Mouse (Mus musculus): ENCODE results near the gene Cspg4.

Cspg4 gene

GRCm38 (mm10) chr9:56864216-56864729 lies 560 bp upstream of the Cspg4 start, which contains the start of gene Odf3l1:
Odf3l1 (minus strand) TSS chr9:56864679.
- no peak for DNase-seq (ENCODE audit: extremely low read depth, insufficient read length, low spot score)

- DNase-seq (ENCODE audit: extremely low read depth, insufficient read length, low spot score), result no peak
Observed at GRCm38 (mm10) chr9:56865673-56866400, 1.0 kb downstream of the Cspg4 start.

GRCm38 (mm10) chr9:56866430-56866829 lies 1.6 kb downstream of the Cspg4 start:
- DNase-seq (ENCODE audit: extremely low read depth, insufficient read length, low spot score), result no peak

- no peak for DNase-seq (ENCODE audit: extremely low read depth, insufficient read length, low spot score)
Observed at GRCm38 (mm10) chr9:56868292-56868691, 3.5 kb downstream of the Cspg4 start.

GRCm38 (mm10) chr9:56869552-56869951 lies 4.7 kb downstream of the Cspg4 start:
- DNase-seq (ENCODE audit: extremely low read depth, insufficient read length, low spot score), result no peak

GRCm38 (mm10) chr9:56870778-56871177 lies 5.9 kb downstream of the Cspg4 start:
- DNase-seq (ENCODE audit: extremely low read depth, insufficient read length, low spot score), result peak; percentile 51

GRCm38 (mm10) chr9:56871191-56871590 lies 6.4 kb downstream of the Cspg4 start:
- DNase-seq (ENCODE audit: extremely low read depth, insufficient read length, low spot score), result no peak

GRCm38 (mm10) chr9:56872105-56872903 lies 7.5 kb downstream of the Cspg4 start:
- DNase-seq (ENCODE audit: extremely low read depth, insufficient read length, low spot score), result no peak

GRCm38 (mm10) chr9:56873097-56873496 lies 8.3 kb downstream of the Cspg4 start:
- DNase-seq (ENCODE audit: extremely low read depth, insufficient read length, low spot score), result peak; percentile 68

GRCm38 (mm10) chr9:56876784-56877183 lies 12.0 kb downstream of the Cspg4 start:
- DNase-seq (ENCODE audit: extremely low read depth, insufficient read length, low spot score), result peak; percentile 82

GRCm38 (mm10) chr9:56877284-56877683 lies 12.5 kb downstream of the Cspg4 start:
- no peak for DNase-seq (ENCODE audit: extremely low read depth, insufficient read length, low spot score)

GRCm38 (mm10) chr9:56880790-56881189 lies 16.0 kb downstream of the Cspg4 start:
- no peak for DNase-seq (ENCODE audit: extremely low read depth, insufficient read length, low spot score)

- DNase-seq (ENCODE audit: extremely low read depth, insufficient read length, low spot score), result no peak
Observed at GRCm38 (mm10) chr9:56881539-56882082, 16.8 kb downstream of the Cspg4 start.

GRCm38 (mm10) chr9:56882283-56882682 lies 17.4 kb downstream of the Cspg4 start:
- no peak for DNase-seq (ENCODE audit: extremely low read depth, insufficient read length, low spot score)

GRCm38 (mm10) chr9:56882818-56883217 lies 18.0 kb downstream of the Cspg4 start:
- DNase-seq (ENCODE audit: extremely low read depth, insufficient read length, low spot score), result no peak

GRCm38 (mm10) chr9:56883470-56883869 lies 18.6 kb downstream of the Cspg4 start:
- no peak for DNase-seq (ENCODE audit: extremely low read depth, insufficient read length, low spot score)

GRCm38 (mm10) chr9:56884328-56884727 lies 19.5 kb downstream of the Cspg4 start:
- DNase-seq (ENCODE audit: extremely low read depth, insufficient read length, low spot score), result no peak

- peak; percentile 56 for DNase-seq (ENCODE audit: extremely low read depth, insufficient read length, low spot score)
Observed at GRCm38 (mm10) chr9:56886113-56886512, 21.3 kb downstream of the Cspg4 start.

GRCm38 (mm10) chr9:56886601-56887000 lies 21.8 kb downstream of the Cspg4 start:
- DNase-seq (ENCODE audit: extremely low read depth, insufficient read length, low spot score), result no peak

- no peak for DNase-seq (ENCODE audit: extremely low read depth, insufficient read length, low spot score)
Observed at GRCm38 (mm10) chr9:56887581-56887980, 22.7 kb downstream of the Cspg4 start.

- DNase-seq (ENCODE audit: extremely low read depth, insufficient read length, low spot score), result peak; percentile 53
Observed at GRCm38 (mm10) chr9:56889817-56890216, 25.0 kb downstream of the Cspg4 start.
